Mouse (Mus musculus) liver, embryonic 12.5 days (tissue): ENCODE results near the gene Catsperg1. TPM values are rescaled to one million over a fixed set of nuclear protein-coding genes. Genes with fewer than 3 reads are reported as not detected.
"Not testable (repeated sequence)": the region's sequence is repeated elsewhere in the genome, so short reads cannot be mapped to it uniquely, and the experiment has no call there.

ENCODE experiments used
- ATAC-seq: fragments of 200-750 bp; cut with Nextera tagmentation; 2 replicates; pipeline ENCODE4 v1.8.0; 2017; ENCODE audit warnings: moderate number of reproducible peaks, mild to moderate bottlenecking, moderate library complexity
- H3K27ac ChIP-seq: fragments of 300-500 bp; sonication (generic); 2 replicates; pipeline ENCODE4 v1.5.1; 2016; ENCODE audit warnings: mild to moderate bottlenecking
- H3K27me3 ChIP-seq: fragments of 300-500 bp; sonication (generic); replicated peaks from 2 replicates; pipeline ENCODE4 v1.6.1; 2016; ENCODE audit warnings: mild to moderate bottlenecking, moderate library complexity
- H3K36me3 ChIP-seq: fragments of 300-500 bp; sonication (generic); 2 replicates; pipeline ENCODE4 v1.6.1; 2016; ENCODE audit warnings: mild to moderate bottlenecking, moderate library complexity
- H3K4me1 ChIP-seq: fragments of 300-500 bp; sonication (generic); 2 replicates; pipeline ENCODE4 v1.6.1; 2016
- H3K4me2 ChIP-seq: fragments of 300-500 bp; sonication (generic); 2 replicates; pipeline ENCODE4 v1.6.1; 2016; ENCODE audit warnings: mild to moderate bottlenecking, moderate library complexity
- H3K4me3 ChIP-seq: fragments of 300-500 bp; sonication (generic); 2 replicates; pipeline ENCODE4 v1.5.1; 2016; ENCODE audit warnings: mild to moderate bottlenecking, moderate library complexity
- H3K9ac ChIP-seq: fragments of 300-500 bp; sonication (generic); 2 replicates; pipeline ENCODE4 v1.6.1; 2016; ENCODE audit warnings: mild to moderate bottlenecking, moderate library complexity
- H3K9me3 ChIP-seq: fragments of 300-500 bp; sonication (generic); replicated peaks from 2 replicates; pipeline ENCODE4 v1.6.1; 2016; ENCODE audit warnings: mild to moderate bottlenecking, moderate library complexity
- WGBS: fragments of 180-500 bp; shearing (Covaris S2); methylation state at CpG from one replicate; pipeline ENCODE4 v1.1.7; 2016; ENCODE audit not compliant: insufficient replicate concordance; 5-methylcytosine and 5-hydroxymethylcytosine counted together
- polyA plus RNA-seq: library from polyadenylated mRNA; unstranded; fragments of >200 nt; fragmentation: Nextera tagmentation; extraction: Ambion mirVana; gene quantifications from 2 replicates; pipeline ENCODE4 v1.2.1, GENCODE M21; 2016

The Catsperg1 gene
- polyA plus RNA-seq, 1 experiment from 2014 or later = 0.26 TPM

GRCm38 (mm10) chr7:29225520-29225919, 11.7 kb upstream of the Catsperg1 start:
- WGBS = 79% methylated on average over 13 of the region's 13 CpGs
- Histone ChIP-seq H3K9me3 (no peaks in the 10 kb centered on the region), H3K4me3 (no peak overlapping the region), H3K4me2 (no peak overlapping the region), H3K9ac (no peak overlapping the region), H3K27me3 (peaks cover 21% of the 10 kb centered on the region), H3K27ac (no peak overlapping the region), H3K36me3 (peaks cover 7% of the 10 kb centered on the region; the same call in 1 of the 2 replicates), H3K4me1 (peaks cover 6% of the 10 kb centered on the region)
- ATAC-seq = no peak

GRCm38 (mm10) chr7:29224756-29225394, 11.0 kb upstream of the Catsperg1 start:
- WGBS = 47% methylated on average over 16 of the region's 16 CpGs
- no peak for ATAC-seq
- Histone ChIP-seq H3K36me3 (peaks cover 7% of the 10 kb centered on the region; the same call in 1 of the 2 replicates), H3K4me1 (peaks cover 6% of the 10 kb centered on the region), H3K9me3 (peaks cover 6% of the 10 kb centered on the region), H3K27ac (no peak overlapping the region), H3K27me3 (peaks cover 14% of the 10 kb centered on the region), H3K4me2 (no peak overlapping the region), H3K9ac (no peak overlapping the region), H3K4me3 (no peak overlapping the region)

- no peak overlapping the region for H3K4me3 ChIP-seq
- H3K36me3 ChIP-seq = 0 out of 2 replicates have a peak, but pooled peaks cover 3% of the 10 kb centered on the region
- peaks cover 21% of the 10 kb centered on the region for H3K9me3 ChIP-seq
- no peak overlapping the region for H3K9ac ChIP-seq
- H3K27me3 ChIP-seq = 0 out of 2 replicates have a peak, but pooled peaks cover 10% of the 10 kb centered on the region
- WGBS = 53% methylated on average over 15 of the region's 15 CpGs
- no peak overlapping the region for H3K27ac ChIP-seq
- no peak overlapping the region for H3K4me2 ChIP-seq
- no peak for ATAC-seq
- H3K4me1 ChIP-seq = peaks cover 26% of the 10 kb centered on the region
Measured at GRCm38 (mm10) chr7:29214846-29215245, 1.0 kb upstream of the Catsperg1 start.

GRCm38 (mm10) chr7:29214236-29214635, 401 bp upstream of the Catsperg1 start:
- no peak for ATAC-seq
- H3K9me3 ChIP-seq = peaks cover 14% of the 10 kb centered on the region
- peaks cover 26% of the 10 kb centered on the region for H3K4me1 ChIP-seq
- 0 out of 2 replicates have a peak, but pooled peaks cover 10% of the 10 kb centered on the region for H3K27me3 ChIP-seq
- no peak overlapping the region for H3K27ac ChIP-seq
- H3K4me3 ChIP-seq = no peak overlapping the region
- no peak overlapping the region for H3K4me2 ChIP-seq
- no peak overlapping the region for H3K9ac ChIP-seq
- WGBS = 64% methylated on average over 2 of the region's 2 CpGs
- 0 out of 2 replicates have a peak, but pooled peaks cover under 1% of the 10 kb centered on the region for H3K36me3 ChIP-seq

- H3K36me3 ChIP-seq, H3K27ac ChIP-seq, H3K9ac ChIP-seq, ATAC-seq, H3K9me3 ChIP-seq: not testable (repeated sequence)
- 29% methylated on average over 40 of the region's 40 CpGs for WGBS
- Histone ChIP-seq H3K4me3 (peak overlapping the region; percentile 42), H3K27me3 (0 out of 2 replicates have a peak, but pooled peaks cover 10% of the 10 kb centered on the region), H3K4me1 (peaks cover 26% of the 10 kb centered on the region), H3K4me2 (peak overlapping the region; percentile 62)
Measured at GRCm38 (mm10) chr7:29212775-29213560, 867 bp downstream of the Catsperg1 start.

- Histone ChIP-seq H3K9ac (no peak overlapping the region), H3K4me2 (peak overlapping the region; percentile 62), H3K4me1 (peaks cover 26% of the 10 kb centered on the region), H3K27me3 (0 out of 2 replicates have a peak, but pooled peaks cover 10% of the 10 kb centered on the region), H3K9me3 (peaks cover 7% of the 10 kb centered on the region; the same call in 1 of the 2 replicates), H3K4me3 (peak overlapping the region; percentile 42), H3K36me3 (no peaks in the 10 kb centered on the region), H3K27ac (peak overlapping the region; percentile 71; the same call in 1 of the 2 replicates)
- ATAC-seq = no peak
- 6% methylated on average over 26 of the region's 26 CpGs for WGBS
Measured at GRCm38 (mm10) chr7:29212199-29212765, 1.6 kb downstream of the Catsperg1 start.

GRCm38 (mm10) chr7:29211415-29212198, 2.2 kb downstream of the Catsperg1 start:
- Histone ChIP-seq H3K27ac (peak overlapping the region; percentile 71), H3K9me3 (peaks cover 4% of the 10 kb centered on the region; the same call in 1 of the 2 replicates), H3K4me3 (peak overlapping the region; percentile 42), H3K27me3 (0 out of 2 replicates have a peak, but pooled peaks cover 10% of the 10 kb centered on the region), H3K4me1 (peaks cover 26% of the 10 kb centered on the region), H3K36me3 (no peaks in the 10 kb centered on the region), H3K4me2 (peak overlapping the region; percentile 62), H3K9ac (no peak overlapping the region)
- ATAC-seq = peak; percentile 77
- WGBS = 2% methylated on average over 34 of the region's 34 CpGs

- WGBS = 9% methylated on average over 15 of the region's 15 CpGs
- not testable (repeated sequence) for H3K36me3 ChIP-seq, H3K9me3 ChIP-seq, H3K9ac ChIP-seq
- peaks cover 26% of the 10 kb centered on the region for H3K4me1 ChIP-seq
- ATAC-seq = peak; percentile 68
- peak overlapping the region; percentile 62 for H3K4me2 ChIP-seq
- H3K27me3 ChIP-seq = 0 out of 2 replicates have a peak, but pooled peaks cover 10% of the 10 kb centered on the region
- peak overlapping the region; percentile 42 for H3K4me3 ChIP-seq
- H3K27ac ChIP-seq = peak overlapping the region; percentile 71
Measured at GRCm38 (mm10) chr7:29211013-29211412, 2.8 kb downstream of the Catsperg1 start.

GRCm38 (mm10) chr7:29202577-29202976, 11.3 kb downstream of the Catsperg1 start:
- no peaks in the 10 kb centered on the region for H3K36me3 ChIP-seq
- 49% methylated on average over 6 of the region's 6 CpGs for WGBS
- H3K9ac ChIP-seq = no peak overlapping the region
- H3K4me1 ChIP-seq = no peaks in the 10 kb centered on the region
- H3K27ac ChIP-seq = no peak overlapping the region
- ATAC-seq = no peak
- H3K27me3 ChIP-seq = peaks cover 5% of the 10 kb centered on the region; the same call in 1 of the 2 replicates
- H3K4me3 ChIP-seq = no peak overlapping the region
- no peaks in the 10 kb centered on the region for H3K9me3 ChIP-seq
- H3K4me2 ChIP-seq = no peak overlapping the region

GRCm38 (mm10) chr7:29194230-29194629, 19.6 kb downstream of the Catsperg1 start:
- ATAC-seq, H3K36me3 ChIP-seq, H3K27me3 ChIP-seq, H3K4me1 ChIP-seq, H3K4me3 ChIP-seq, H3K4me2 ChIP-seq, H3K9ac ChIP-seq, H3K9me3 ChIP-seq, H3K27ac ChIP-seq: not testable (repeated sequence)
- WGBS = 75% methylated on average over 1 of the region's 1 CpGs

GRCm38 (mm10) chr7:29181323-29181722, 32.5 kb downstream of the Catsperg1 start:
- H3K4me1 ChIP-seq = peaks cover 24% of the 10 kb centered on the region
- H3K9me3 ChIP-seq, H3K9ac ChIP-seq, ATAC-seq, H3K27me3 ChIP-seq, H3K4me3 ChIP-seq, H3K27ac ChIP-seq: not testable (repeated sequence)
- peaks cover 23% of the 10 kb centered on the region for H3K36me3 ChIP-seq
- 77% methylated on average over 4 of the region's 4 CpGs for WGBS
- peak overlapping the region; percentile 88 for H3K4me2 ChIP-seq
